ENCODE assay signal across 12 mouse cellular contexts in the genomic region with DNA sequence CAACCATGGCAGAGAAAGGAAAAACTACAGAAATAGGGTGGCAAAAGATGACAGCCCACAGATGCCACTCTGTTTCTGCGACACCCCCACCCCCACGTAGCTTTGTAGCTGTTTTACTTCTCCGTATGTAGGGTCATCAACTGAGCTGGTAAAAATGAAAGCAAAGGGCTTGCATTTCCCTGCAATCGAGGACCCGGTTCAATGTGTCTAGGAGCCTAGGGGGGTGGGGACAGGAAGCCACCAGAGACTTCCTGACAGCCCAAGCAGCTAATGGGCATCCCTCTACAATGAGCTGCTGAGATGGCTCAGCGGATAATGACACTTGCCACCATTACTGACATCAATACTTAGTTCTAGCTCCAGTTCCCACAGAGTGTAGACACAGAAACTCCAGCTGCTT. TPM values are rescaled to one million over a fixed set of nuclear protein-coding genes. Genes with fewer than 3 reads are reported as not detected.
DNase-seq lines count a peak whose midpoint lies in the region; ATAC-seq lines count a peak whose summit lies in the region.
"Had no signal": no experiment of that assay in that cellular context is flagged by ENCODE, and none has a peak within 500 bp of the region (broad histone marks: within the 10 kb centered on the region; RNA-seq: fewer than 3 reads in every experiment).

No protein-coding gene starts in this region.

- DNase-seq in limb, embryonic 10.5 days (ENCODE audit: low spot score): no peak
- DNase-seq in 416B (ENCODE audit: low read depth): peak; percentile 55
- peak; percentile 25 to 27 for DNase-seq in B cell, adult 2 months
- peak; percentile 89 for DNase-seq in induced T-regulatory cell, adult 2 months (ENCODE audit: low read depth)
- no peak for DNase-seq in left cerebral cortex, postnatal 4 days
- no peak for DNase-seq in layer of hippocampus, adult 18-20 months (ENCODE audit: low spot score in 2 of 2)
- no peak for DNase-seq in adrenal gland, adult 18-20 months (ENCODE audit: low spot score in 2 of 2)
- DNase-seq: gastrocnemius, postnatal 25 days; heart, postnatal 10 days; right cerebral cortex, postnatal 14 days had no signal

- H3K4me1 ChIP-seq in limb, embryonic 12.5 days (replicated peaks): no peaks in the 10 kb centered on the region
- H3K4me1 ChIP-seq in limb, embryonic 10.5 days: peaks cover 2% of the 10 kb centered on the region; the same call in 1 of the 2 replicates

- H3K9ac ChIP-seq in limb, embryonic 12.5 days (replicated peaks): no peak overlapping the region

- no peak for ATAC-seq in limb, embryonic 12.5 days (ENCODE audit: insufficient number of reproducible peaks, insufficient read depth, low FRiP score, low TSS enrichment, low read depth)

- peaks cover 43% of the 10 kb centered on the region for H3K36me3 ChIP-seq in limb, embryonic 12.5 days
- H3K36me3 ChIP-seq in limb, embryonic 10.5 days: peaks cover 55% of the 10 kb centered on the region

- H3K9me3 ChIP-seq in limb, embryonic 12.5 days: no peaks in the 10 kb centered on the region
- H3K9me3 ChIP-seq in limb, embryonic 10.5 days (replicated peaks): no peaks in the 10 kb centered on the region

- WGBS in limb, embryonic 12.5 days: 88% methylated on average over 6 of the region's 6 CpGs
- 89% methylated on average over 6 of the region's 6 CpGs for WGBS in limb, embryonic 10.5 days

- 0 out of 2 replicates have a peak overlapping the region, but pooled peaks have one; percentile 7 for H3K27ac ChIP-seq in limb, embryonic 12.5 days
- H3K27ac ChIP-seq in limb, embryonic 10.5 days: no peak overlapping the region
- H3K27ac ChIP-seq: stomach, postnatal 0 days had no signal

- no peaks in the 10 kb centered on the region for H3K27me3 ChIP-seq in limb, embryonic 12.5 days
- no peaks in the 10 kb centered on the region for H3K27me3 ChIP-seq in limb, embryonic 10.5 days (ENCODE audit: low read depth, poor library complexity, severe bottlenecking)

- intact Hi-C loops in left cerebral cortex, postnatal 4 days (cut with DNase I): loop anchor here (10.0 kb wide), 1 partner anchor 102 kb away; a partner anchor contains a TSS

- no peak overlapping the region for H3K4me3 ChIP-seq in limb, embryonic 12.5 days (replicated peaks)
- H3K4me3 ChIP-seq in limb, embryonic 10.5 days: no peak overlapping the region

- H3K4me2 ChIP-seq in limb, embryonic 12.5 days: no peak overlapping the region

RNA-seq across cellular contexts. Expression of a gene that starts 5.4 kb away (rescaled TPM):
- 15.0 and 16.1 TPM in 2 replicates for polyA plus RNA-seq in limb, embryonic 12.5 days (2016; fragmentation: Nextera tagmentation; extraction: Ambion mirVana)
- 11.5 and 15.3 TPM in 2 replicates for polyA plus RNA-seq in limb, embryonic 10.5 days (2016; fragmentation: Nextera tagmentation; extraction: Ambion mirVana)
- total RNA-seq in left cerebral cortex, postnatal 4 days (2021): 10 to 100 TPM; 16.1 to 16.7 TPM
- 10 to 100 TPM; 13.5 to 15.3 TPM for total RNA-seq in layer of hippocampus, adult 18-20 months (2021)
- total RNA-seq in adrenal gland, adult 18-20 months (2021): 10 to 100 TPM; 14.0 to 14.5 TPM

RNA-seq across cellular contexts. Expression of a gene that starts 13.4 kb away (rescaled TPM):
- 338 and 357 TPM in 2 replicates for polyA plus RNA-seq in limb, embryonic 12.5 days (2016; fragmentation: Nextera tagmentation; extraction: Ambion mirVana)
- polyA plus RNA-seq in limb, embryonic 10.5 days (2016; fragmentation: Nextera tagmentation; extraction: Ambion mirVana): 434 and 487 TPM in 2 replicates
- total RNA-seq in left cerebral cortex, postnatal 4 days (2021): 100 to 1,000 TPM; 125 TPM
- total RNA-seq in layer of hippocampus, adult 18-20 months (2021): 100 to 1,000 TPM; 163 TPM
- 100 to 1,000 TPM; 175 to 181 TPM for total RNA-seq in adrenal gland, adult 18-20 months (2021)

RNA-seq across cellular contexts. Expression of a gene that starts 29.1 kb away (rescaled TPM):
- 4.8 and 5.6 TPM in 2 replicates for polyA plus RNA-seq in limb, embryonic 12.5 days (2016; fragmentation: Nextera tagmentation; extraction: Ambion mirVana)
- polyA plus RNA-seq in limb, embryonic 10.5 days (2016; fragmentation: Nextera tagmentation; extraction: Ambion mirVana): 3.6 and 4.5 TPM in 2 replicates
- 10 to 100 TPM; 44.4 to 47.3 TPM for total RNA-seq in left cerebral cortex, postnatal 4 days (2021)
- total RNA-seq in layer of hippocampus, adult 18-20 months (2021): 10 to 100 TPM; 83.4 to 86.6 TPM
- 10 to 100 TPM in 1 of 2 experiments, 1 to 10 TPM in 1; 6.2 to 13.3 TPM for total RNA-seq in adrenal gland, adult 18-20 months (2021)

RNA-seq across cellular contexts. Expression of a gene that starts 44.6 kb away (rescaled TPM):
- polyA plus RNA-seq in limb, embryonic 12.5 days (2016; fragmentation: Nextera tagmentation; extraction: Ambion mirVana): 60.8 and 77.0 TPM in 2 replicates
- polyA plus RNA-seq in limb, embryonic 10.5 days (2016; fragmentation: Nextera tagmentation; extraction: Ambion mirVana): 109 and 115 TPM in 2 replicates
- total RNA-seq in left cerebral cortex, postnatal 4 days (2021): 10 to 100 TPM; 36.8 to 37.9 TPM
- total RNA-seq in layer of hippocampus, adult 18-20 months (2021): 10 to 100 TPM; 32.9 TPM
- 10 to 100 TPM; 42.9 to 47.1 TPM for total RNA-seq in adrenal gland, adult 18-20 months (2021)

RNA-seq across cellular contexts. Expression of a gene that starts 44.6 kb away (rescaled TPM):
- 2.8 and 4.2 TPM in 2 replicates for polyA plus RNA-seq in limb, embryonic 12.5 days (2016; fragmentation: Nextera tagmentation; extraction: Ambion mirVana)
- polyA plus RNA-seq in limb, embryonic 10.5 days (2016; fragmentation: Nextera tagmentation; extraction: Ambion mirVana): 5.4 TPM in 2 replicates
- 1 to 10 TPM; 3.3 to 4.1 TPM for total RNA-seq in left cerebral cortex, postnatal 4 days (2021)
- total RNA-seq in layer of hippocampus, adult 18-20 months (2021): 1 to 10 TPM; 2.2 to 2.7 TPM
- total RNA-seq in adrenal gland, adult 18-20 months (2021): 1 to 10 TPM; 1.8 to 1.9 TPM

Comparison
In these comparisons a context has a peak if more than half of its experiments do, and no peak if none do; other contexts are left out.
1. DNase-seq: peak in 416B (single experiment), B cell, adult 2 months (2 of 2) and induced T-regulatory cell, adult 2 months (single experiment); none in limb, embryonic 10.5 days (single experiment), left cerebral cortex, postnatal 4 days (single experiment), layer of hippocampus, adult 18-20 months (0 of 2) and adrenal gland, adult 18-20 months (0 of 2).